Mouse (Mus musculus) embryonic facial prominence, embryonic 11.5 days (tissue): Measurements from ENCODE around the gene Cdc123. TPM values are rescaled to one million over a fixed set of nuclear protein-coding genes. Genes with fewer than 3 reads are reported as not detected.

ENCODE experiments used
- ATAC-seq: fragments of 200-750 bp; cut with Nextera tagmentation; replicated peaks from 2 replicates; pipeline ENCODE4 v1.8.0; 2017; ENCODE audit warnings: low read depth; ENCODE audit not compliant: insufficient number of reproducible peaks, low FRiP score, low TSS enrichment
- DNase-seq: peaks from one replicate; pipeline ENCODE4 v3.0.0-alpha.2; 2015; ENCODE audit warnings: low spot score
- H3K27ac ChIP-seq: fragments of 300-500 bp; sonication (generic); replicated peaks from 2 replicates; pipeline ENCODE4 v1.5.1; 2014; ENCODE audit warnings: mild to moderate bottlenecking, low read depth, low read length, control low read depth
- H3K27me3 ChIP-seq: fragments of 300-500 bp; sonication (generic); 2 replicates; pipeline ENCODE4 v1.6.1; 2014; ENCODE audit warnings: mild to moderate bottlenecking, low read length, moderate library complexity, mixed read lengths; ENCODE audit not compliant: control insufficient read depth, insufficient read depth
- H3K36me3 ChIP-seq: fragments of 300-500 bp; sonication (generic); replicated peaks from 2 replicates; pipeline ENCODE4 v1.6.1; 2014; ENCODE audit warnings: low read depth, mild to moderate bottlenecking, low read length, moderate library complexity, mixed read lengths; ENCODE audit not compliant: control insufficient read depth, insufficient read depth
- H3K4me1 ChIP-seq: fragments of 300-500 bp; sonication (generic); 2 replicates; pipeline ENCODE4 v1.6.1; 2014; ENCODE audit warnings: low read length, mixed read lengths; ENCODE audit not compliant: control insufficient read depth, insufficient read depth
- H3K4me2 ChIP-seq: fragments of 300-500 bp; sonication (generic); 2 replicates; pipeline ENCODE4 v1.6.1; 2014; ENCODE audit warnings: low read depth, mild to moderate bottlenecking, control low read depth, low read length, moderate library complexity
- H3K4me3 ChIP-seq: fragments of 300-500 bp; sonication (generic); 2 replicates; pipeline ENCODE4 v1.5.1; 2014; ENCODE audit warnings: low read depth, low read length, control low read depth
- H3K9ac ChIP-seq: fragments of 300-500 bp; sonication (generic); replicated peaks from 2 replicates; pipeline ENCODE4 v1.6.1; 2014; ENCODE audit warnings: mild to moderate bottlenecking, control low read depth, low read length
- H3K9me3 ChIP-seq: fragments of 300-500 bp; sonication (generic); replicated peaks from 2 replicates; pipeline ENCODE4 v1.6.1; 2016; ENCODE audit warnings: mild to moderate bottlenecking, low read length, inconsistent platforms, mixed read lengths; ENCODE audit not compliant: control insufficient read depth
- WGBS: fragments of 180-500 bp; shearing (Covaris S2); extraction: QIAGEN DNeasy Blood & Tissue Kit; methylation state at CpG from one replicate; pipeline ENCODE4 v1.1.7; 2014; 5-methylcytosine and 5-hydroxymethylcytosine counted together
- polyA plus RNA-seq: library from polyadenylated mRNA; unstranded; fragments of >200 nt; fragmentation: Nextera tagmentation; extraction: Ambion mirVana; gene quantifications from 2 replicates; pipeline ENCODE4 v1.2.1, GENCODE M21; 2014

The Cdc123 gene
- polyA plus RNA-seq, 1 experiment from 2014 or later, result 309 TPM

DNA sequence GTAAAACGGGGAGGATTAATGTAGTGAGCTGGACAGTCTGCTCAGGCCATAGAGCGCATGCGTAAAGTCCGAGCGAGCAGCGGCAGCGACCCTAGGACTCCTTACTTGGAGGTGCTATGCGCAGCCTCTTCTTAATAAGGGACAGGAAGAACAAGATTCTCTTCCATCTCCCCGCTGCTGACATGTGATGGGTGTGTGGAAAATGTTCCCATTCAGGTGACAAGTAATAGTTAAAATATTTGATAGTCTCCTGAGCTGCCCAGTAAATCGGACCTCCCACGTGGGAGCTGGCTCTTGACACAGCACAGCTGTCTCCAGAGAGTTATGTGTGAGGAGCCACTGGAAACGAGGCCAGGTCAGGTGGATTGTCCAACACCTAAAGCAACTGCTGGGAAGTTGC, 98.4 kb downstream of the Cdc123 start:
- 81% methylated on average over 12 of the region's 12 CpGs for WGBS
- no peaks in the 10 kb centered on the region for H3K9me3 ChIP-seq

More for the DNA sequence above, 98.4 kb downstream of the Cdc123 start:
- Histone ChIP-seq H3K9ac (no peak overlapping the region), H3K27ac (no peak overlapping the region), H3K4me3 (no peak overlapping the region), H3K27me3 (no peaks in the 10 kb centered on the region), H3K4me1 (no peaks in the 10 kb centered on the region), H3K36me3 (no peaks in the 10 kb centered on the region), H3K4me2 (no peak overlapping the region)
- DNase-seq (no peak), ATAC-seq (no peak)

Other genes with a start within 250 kb of the Cdc123 start
- 0.94 and 1.0 TPM in 2 replicates for gene Camk1d, start 130.6 kb downstream of the Cdc123 start, polyA plus RNA-seq
- gene Nudt5, start 145 bp downstream of the Cdc123 start, polyA plus RNA-seq, result 93.9 and 99.8 TPM in 2 replicates
- gene Gm13199, start 17.8 kb upstream of the Cdc123 start, polyA plus RNA-seq, result 2.2 and 3.0 TPM in 2 replicates
- gene Sec61a2, start 50.3 kb upstream of the Cdc123 start, polyA plus RNA-seq, result 81.0 and 82.7 TPM in 2 replicates
- 2.8 and 3.4 TPM in 2 replicates for gene Dhtkd1, start 97.6 kb upstream of the Cdc123 start, polyA plus RNA-seq
- gene Upf2, start 106.3 kb upstream of the Cdc123 start, polyA plus RNA-seq, result 13.3 and 15.7 TPM in 2 replicates